Mouse (Mus musculus) heart, postnatal 0 days (tissue): ENCODE results near the gene Psmd11. TPM values are rescaled to one million over a fixed set of nuclear protein-coding genes. Genes with fewer than 3 reads are reported as not detected.
"Not testable (repeated sequence)": the region's sequence is repeated elsewhere in the genome, so short reads cannot be mapped to it uniquely, and the experiment has no call there.

Experiments used
- ATAC-seq: fragments of 200-750 bp; cut with Nextera tagmentation; 2 replicates; pipeline ENCODE4 v1.8.0; 2017; ENCODE audit warnings: low read depth, moderate number of reproducible peaks, moderate library complexity; ENCODE audit not compliant: insufficient read depth
- DNase-seq: peaks from one replicate; pipeline ENCODE4 v3.0.0-alpha.2; 2016; ENCODE audit warnings: low spot score
- H3K27ac ChIP-seq: fragments of 300-500 bp; sonication (generic); 2 replicates; pipeline ENCODE4 v1.5.1; 2014; ENCODE audit warnings: low read depth, mild to moderate bottlenecking
- H3K27me3 ChIP-seq: fragments of 300-500 bp; sonication (generic); 2 replicates; pipeline ENCODE4 v1.6.1; 2014; ENCODE audit warnings: low read length, mixed read lengths; ENCODE audit not compliant: control insufficient read depth, insufficient read depth
- H3K36me3 ChIP-seq: fragments of 300-500 bp; sonication (generic); replicated peaks from 2 replicates; pipeline ENCODE4 v1.6.1; 2014; ENCODE audit warnings: low read length, mixed read lengths; ENCODE audit not compliant: control insufficient read depth, insufficient read depth
- H3K4me1 ChIP-seq: fragments of 300-500 bp; sonication (generic); 2 replicates; pipeline ENCODE4 v1.6.1; 2014; ENCODE audit warnings: antibody characterized with exemption; ENCODE audit not compliant: control insufficient read depth, insufficient read depth
- H3K4me2 ChIP-seq: fragments of 300-500 bp; sonication (generic); 2 replicates; pipeline ENCODE4 v1.6.1; 2014; ENCODE audit warnings: low read depth, mild to moderate bottlenecking, low read length, moderate library complexity
- H3K4me3 ChIP-seq: fragments of 300-500 bp; sonication (generic); 2 replicates; pipeline ENCODE4 v1.5.1; 2014; ENCODE audit warnings: low read depth, low read length
- H3K9ac ChIP-seq: fragments of 300-500 bp; sonication (generic); replicated peaks from 2 replicates; pipeline ENCODE4 v1.6.1; 2014; ENCODE audit warnings: low read depth, low read length, mixed read lengths
- H3K9me3 ChIP-seq: fragments of 300-500 bp; sonication (generic); replicated peaks from 2 replicates; pipeline ENCODE4 v1.6.1; 2016; ENCODE audit warnings: low read length; ENCODE audit not compliant: control insufficient read depth
- CTCF ChIP-seq: IDR thresholded peaks from 2 replicates; pipeline ENCODE4 v1.5.1; 2016; ENCODE audit warnings: antibody characterized with exemption, control low read depth, low read depth
- EP300 ChIP-seq: IDR thresholded peaks from 2 replicates; pipeline ENCODE4 v1.6.1; 2016; ENCODE audit warnings: antibody characterized with exemption, low read depth
- WGBS: fragments of 180-500 bp; shearing (Covaris S2); extraction: QIAGEN DNeasy Blood & Tissue Kit; methylation state at CpG from one replicate; pipeline ENCODE4 v1.1.7; 2014; 5-methylcytosine and 5-hydroxymethylcytosine counted together
- polyA plus RNA-seq: library from polyadenylated mRNA; unstranded; fragments of >200 nt; fragmentation: Nextera tagmentation; extraction: Ambion mirVana; gene quantifications from 2 replicates; pipeline ENCODE4 v1.2.1, GENCODE M21; 2015
- total RNA-seq: library from RNA; depleted of rRNA; stranded (reverse); fragments of >200 nt; gene quantifications from 2 replicates; pipeline ENCODE4 v1.2.3, GENCODE M21; 2014; ENCODE audit warnings: low replicate concordance; rRNA removed

Psmd11 gene
- 36.0 and 40.8 TPM in 2 replicates for total RNA-seq
- 184 and 187 TPM in 2 replicates for polyA plus RNA-seq

- 0 out of 2 replicates have a peak, but pooled peaks cover 5% of the 10 kb centered on the region for H3K4me1 ChIP-seq
- TF ChIP-seq EP300, result no peak; the same call in 1 of the 2 replicates
- TF ChIP-seq CTCF, result peak; percentile 78
- H3K36me3 ChIP-seq, result peaks cover 18% of the 10 kb centered on the region
- DNase-seq, result peak; percentile 98
- H3K9ac ChIP-seq, result peak within 1 kb of the TSS; percentile 98
- peak within 1 kb of the TSS; percentile 87 for H3K4me2 ChIP-seq
- H3K4me3 ChIP-seq, result peak within 1 kb of the TSS; percentile 99
- H3K27ac ChIP-seq, result peak within 1 kb of the TSS; percentile 92
- WGBS, result under 1% methylated on average over 52 of the region's 58 CpGs
- H3K9me3 ChIP-seq, result no peaks in the 10 kb centered on the region
- H3K27me3 ChIP-seq, result no peaks in the 10 kb centered on the region
- ATAC-seq, result peak; percentile 100
Measured at GRCm38 (mm10) chr11:80428381-80429008, at the start of gene Psmd11. Gene Psmd11, plus strand, starts transcription at chr11:80428615.

- ATAC-seq, H3K4me1 ChIP-seq, H3K27ac ChIP-seq, H3K9me3 ChIP-seq, H3K9ac ChIP-seq, DNase-seq, H3K4me2 ChIP-seq, H3K4me3 ChIP-seq, H3K27me3 ChIP-seq: not testable (repeated sequence)
- WGBS, result 93% methylated on average over 7 of the region's 7 CpGs
- peaks cover 14% of the 10 kb centered on the region for H3K36me3 ChIP-seq
Measured at GRCm38 (mm10) chr11:80379184-80379583, 49.2 kb upstream of the Psmd11 start.

- no peak for DNase-seq
- H3K4me1 ChIP-seq, result peaks cover 17% of the 10 kb centered on the region
- peak; percentile 6; the same call in 1 of the 2 replicates for ATAC-seq
- peak overlapping the region; percentile 98 for H3K9ac ChIP-seq
- H3K36me3 ChIP-seq, result peaks cover 8% of the 10 kb centered on the region
- H3K4me3 ChIP-seq, result peak overlapping the region; percentile 91
- peak overlapping the region; percentile 78 for H3K4me2 ChIP-seq
- TF ChIP-seq EP300 (no peak), CTCF (no peak)
- 4% methylated on average over 12 of the region's 12 CpGs for WGBS
- H3K9me3 ChIP-seq, result no peaks in the 10 kb centered on the region
- no peaks in the 10 kb centered on the region for H3K27me3 ChIP-seq
- peak overlapping the region; percentile 93 for H3K27ac ChIP-seq
Measured at GRCm38 (mm10) chr11:80382626-80383018, 45.8 kb upstream of the Psmd11 start.

GRCm38 (mm10) chr11:80383019-80383625 lies 45.3 kb upstream of the Psmd11 start, which contains the start of gene Zfp207:
Gene Zfp207, plus strand, starts transcription at chr11:80383279.
- no peak for TF ChIP-seq CTCF
- TF ChIP-seq EP300, result no peak; the same call in none of the 2 replicates
- Histone ChIP-seq H3K9ac (peak within 1 kb of the TSS; percentile 98), H3K27me3 (no peaks in the 10 kb centered on the region), H3K36me3 (peaks cover 13% of the 10 kb centered on the region), H3K4me2 (peak within 1 kb of the TSS; percentile 91), H3K4me3 (peak within 1 kb of the TSS; percentile 91), H3K27ac (peak within 1 kb of the TSS; percentile 93), H3K4me1 (peaks cover 17% of the 10 kb centered on the region), H3K9me3 (no peaks in the 10 kb centered on the region)
- ATAC-seq, result peak; percentile 97
- under 1% methylated on average over 33 of the region's 33 CpGs for WGBS
- peak; percentile 98 for DNase-seq

- Histone ChIP-seq H3K27ac (peak overlapping the region; percentile 93), H3K9ac (peak overlapping the region; percentile 98), H3K36me3 (peaks cover 17% of the 10 kb centered on the region), H3K27me3 (no peaks in the 10 kb centered on the region), H3K4me3 (peak overlapping the region; percentile 91), H3K4me2 (peak overlapping the region; percentile 91), H3K9me3 (no peaks in the 10 kb centered on the region), H3K4me1 (peaks cover 17% of the 10 kb centered on the region)
- ATAC-seq, result peak; percentile 7
- under 1% methylated on average over 20 of the region's 20 CpGs for WGBS
- peak; percentile 35 for DNase-seq
- TF ChIP-seq EP300, result no peak
- no peak for TF ChIP-seq CTCF
Measured at GRCm38 (mm10) chr11:80383626-80384046, 44.8 kb upstream of the Psmd11 start.
